Mouse (Mus musculus) adrenal gland, postnatal 14 days (tissue): ENCODE results near the gene Fbxo17. TPM values are rescaled to one million over a fixed set of nuclear protein-coding genes. Genes with fewer than 3 reads are reported as not detected.
"Not testable (repeated sequence)": the region's sequence is repeated elsewhere in the genome, so short reads cannot be mapped to it uniquely, and the experiment has no call there.

Experiments used
- DNase-seq: peaks from one replicate; pipeline ENCODE4 v3.0.0; 2021; ENCODE audit warnings: mixed read lengths
- long read RNA-seq, 2 experiments: library from polyadenylated mRNA; stranded (forward); transcript quantifications; one replicate each; pipeline ENCODE4 v2.0.0; 2021
- total RNA-seq: library from RNA; stranded (reverse); gene quantifications from 2 replicates; pipeline ENCODE4 v1.2.3, GENCODE M21; 2021

Gene Fbxo17
- 2.3 and 4.4 TPM in 2 replicates for total RNA-seq
- long read RNA-seq, experiment 1, partial matches to known transcripts, result 2 of 17 reads
- long read RNA-seq, experiment 1, other reads (novel, unspliced or antisense), result 6 of 17 reads
- long read RNA-seq, experiment 2, partial matches to known transcripts, result 0 of 1 reads
- long read RNA-seq, experiment 2, other reads (novel, unspliced or antisense), result 0 of 1 reads

- peak; percentile 90 for DNase-seq
Measured at GRCm38 (mm10) chr7:28716590-28717281, at the start of gene Fbxo17. Gene Fbxo17, plus strand, starts transcription at chr7:28716804.

DNA sequence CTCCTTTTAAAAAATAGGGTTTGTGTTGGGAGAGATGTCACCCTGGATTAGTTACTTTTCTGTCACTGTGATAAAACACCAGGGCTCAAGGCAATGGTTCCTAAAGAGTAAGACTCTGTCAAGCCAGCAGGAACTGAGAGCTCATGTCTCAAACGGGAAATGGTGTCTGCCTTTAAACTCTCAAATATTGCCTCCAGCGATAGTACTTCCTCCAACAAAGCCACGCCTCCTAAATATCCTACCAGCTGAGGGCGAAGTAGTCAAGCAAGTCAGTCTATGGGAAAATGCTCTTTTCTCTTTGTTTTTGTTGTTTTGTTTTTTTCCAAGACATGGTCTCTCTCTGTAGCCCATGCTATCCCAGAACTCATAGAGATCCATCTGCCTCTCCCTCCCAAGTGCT, 45.4 kb upstream of the Fbxo17 start:
- DNase-seq, result no peak

GRCm38 (mm10) chr7:28672276-28672675, 44.3 kb upstream of the Fbxo17 start:
- DNase-seq, result no peak

GRCm38 (mm10) chr7:28672786-28673185, 43.8 kb upstream of the Fbxo17 start:
- not testable (repeated sequence) for DNase-seq

DNA sequence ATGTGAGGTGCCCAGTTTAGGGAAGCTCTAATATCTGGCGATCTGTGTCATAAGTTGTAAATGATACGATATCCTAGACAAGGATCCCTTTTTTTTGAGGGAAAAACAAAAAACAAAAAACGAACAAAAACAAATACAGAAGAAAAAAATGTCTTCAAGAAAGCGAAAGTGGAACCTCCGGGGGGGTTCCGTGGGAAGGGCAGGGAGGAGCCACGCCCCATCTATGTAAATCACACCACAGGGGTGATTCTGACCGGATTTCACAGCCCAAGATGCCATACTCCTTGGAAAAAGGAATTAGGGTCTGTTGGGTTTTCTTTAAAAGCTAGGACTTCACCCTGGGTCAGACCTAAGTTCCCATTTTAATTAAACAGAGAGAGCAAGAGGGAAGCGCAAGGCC, 41.6 kb upstream of the Fbxo17 start:
- DNase-seq, result no peak

DNA sequence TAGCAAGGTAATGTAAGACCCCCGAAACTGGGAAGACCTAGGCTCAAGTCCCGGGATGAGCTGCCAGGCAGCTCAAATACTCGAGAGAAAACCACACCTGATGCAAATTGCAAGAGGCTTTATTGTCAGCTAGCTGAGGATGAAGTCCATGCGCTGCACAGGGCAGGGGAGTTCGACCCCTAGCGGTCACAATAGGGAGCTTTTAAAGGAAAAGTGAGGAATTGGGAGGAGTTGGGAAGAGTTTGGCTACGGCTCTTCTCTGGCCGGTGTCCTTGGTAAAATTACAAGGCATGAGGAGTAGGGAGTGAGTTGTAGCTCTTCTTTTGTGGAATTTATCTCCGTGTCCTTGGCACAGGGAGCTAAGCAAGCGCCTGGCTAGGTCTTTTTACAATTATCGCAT, 40.9 kb upstream of the Fbxo17 start:
- peak; percentile 76 for DNase-seq

- no peak for DNase-seq
Measured at GRCm38 (mm10) chr7:28676811-28677541, 39.6 kb upstream of the Fbxo17 start.

- no peak for DNase-seq
Measured at GRCm38 (mm10) chr7:28677624-28678023, 39.0 kb upstream of the Fbxo17 start.

GRCm38 (mm10) chr7:28691075-28691474, 25.5 kb upstream of the Fbxo17 start:
- DNase-seq, result no peak

- DNase-seq, result peak; percentile 24
Measured at GRCm38 (mm10) chr7:28692545-28693320, 23.9 kb upstream of the Fbxo17 start, which contains the start of gene Fbxo27. Gene Fbxo27, plus strand, starts transcription at chr7:28692849.

GRCm38 (mm10) chr7:28693321-28693966, 23.2 kb upstream of the Fbxo17 start:
- peak; percentile 80 for DNase-seq

DNA sequence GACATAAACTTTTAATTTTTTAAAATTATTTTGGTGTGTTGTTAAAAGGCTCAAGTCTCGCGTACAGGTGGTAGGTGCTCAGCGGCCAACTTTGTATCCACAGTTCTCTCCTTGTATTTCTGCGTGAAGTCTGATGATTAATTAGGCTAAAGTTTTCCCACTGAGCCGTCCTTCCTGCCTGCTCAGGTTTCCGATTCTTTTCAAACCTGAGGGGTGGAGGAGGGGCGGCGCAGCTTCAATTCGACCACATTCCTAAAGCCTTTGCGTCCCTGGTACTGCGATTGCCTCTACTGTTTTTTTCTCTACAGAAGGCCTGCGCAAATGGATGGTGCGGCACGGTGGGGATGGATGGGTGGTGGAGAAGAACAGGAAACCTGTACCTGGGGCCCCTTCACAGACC, 22.2 kb upstream of the Fbxo17 start:
- no peak for DNase-seq

DNA sequence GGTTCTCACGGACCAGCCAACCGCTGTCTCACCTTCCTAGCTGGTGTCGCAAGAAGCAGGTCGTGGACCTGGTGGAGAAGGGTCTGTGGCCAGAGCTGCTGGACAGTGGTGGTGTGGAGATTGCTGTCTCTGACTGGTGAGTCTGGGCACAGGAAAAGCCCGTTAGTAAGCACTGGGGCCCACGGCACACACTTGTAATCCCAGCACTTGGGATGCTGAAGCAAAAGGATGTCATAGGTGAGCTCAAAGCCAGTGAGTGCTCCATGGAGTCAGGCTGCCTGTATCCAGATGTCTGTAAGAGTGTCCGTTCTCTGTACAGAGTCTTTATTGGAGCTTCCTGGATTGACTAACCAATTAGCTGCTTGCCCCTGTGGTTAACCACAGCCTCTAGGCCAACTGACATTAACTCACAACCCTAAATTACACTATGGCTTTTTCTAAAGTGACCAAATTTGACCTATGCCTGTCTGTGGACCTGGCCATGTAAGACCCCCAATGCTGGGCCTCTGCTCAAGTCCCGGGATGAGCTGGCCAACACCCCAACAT, 21.6 kb upstream of the Fbxo17 start:
- DNase-seq, result no peak

DNA sequence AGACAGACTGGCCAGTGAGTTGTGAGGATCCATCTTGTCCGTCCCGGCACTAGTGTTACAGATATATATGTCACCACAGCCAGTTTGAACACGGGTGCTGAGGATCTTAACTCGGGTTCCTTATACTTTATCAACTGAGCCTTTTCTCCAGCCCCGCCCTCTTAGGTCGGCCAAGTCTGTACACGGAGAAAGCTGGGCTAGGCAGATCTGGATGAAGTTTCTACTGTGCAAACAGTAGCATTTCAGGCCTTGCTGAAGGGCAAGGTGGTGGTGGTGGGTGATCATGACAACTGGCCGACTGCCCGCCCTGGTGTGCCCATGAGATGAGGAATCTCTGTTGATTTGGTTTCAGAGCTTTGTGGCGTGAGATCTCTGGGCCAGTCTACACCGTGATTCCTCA, 19.3 kb upstream of the Fbxo17 start:
- no peak for DNase-seq

- no peak for DNase-seq
Measured at GRCm38 (mm10) chr7:28700269-28700668, 16.3 kb upstream of the Fbxo17 start.

- DNase-seq, result not testable (repeated sequence)
Measured at GRCm38 (mm10) chr7:28701306-28701705, 15.3 kb upstream of the Fbxo17 start.

DNA sequence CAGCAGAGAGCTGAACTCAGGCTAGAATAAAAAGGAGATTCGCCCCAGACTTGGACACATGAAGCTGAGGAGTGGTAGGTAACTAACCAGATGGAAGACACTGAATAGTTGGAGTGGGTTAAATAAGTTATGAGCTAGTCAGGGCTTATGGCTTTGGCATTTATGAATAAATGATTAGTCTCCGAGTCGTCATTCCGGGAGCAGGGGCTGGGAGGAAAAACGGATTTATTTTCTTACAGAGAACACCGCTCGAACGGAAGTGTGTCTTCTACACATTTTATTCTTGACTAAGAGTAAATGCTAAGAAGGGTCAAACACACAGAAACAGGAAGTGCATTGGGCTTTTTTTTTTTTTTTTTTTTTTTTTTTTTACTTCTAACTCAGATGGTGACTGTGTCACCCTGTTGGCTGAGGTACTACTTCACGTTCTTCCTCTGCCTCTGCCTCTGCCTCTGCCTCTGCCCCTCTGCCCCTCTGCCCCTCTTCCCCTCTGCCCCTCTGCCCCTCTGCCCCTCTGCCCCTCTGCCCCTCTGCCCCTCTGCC, 13.9 kb upstream of the Fbxo17 start:
- no peak for DNase-seq

GRCm38 (mm10) chr7:28709454-28709853, 7.2 kb upstream of the Fbxo17 start:
- DNase-seq, result no peak

DNA sequence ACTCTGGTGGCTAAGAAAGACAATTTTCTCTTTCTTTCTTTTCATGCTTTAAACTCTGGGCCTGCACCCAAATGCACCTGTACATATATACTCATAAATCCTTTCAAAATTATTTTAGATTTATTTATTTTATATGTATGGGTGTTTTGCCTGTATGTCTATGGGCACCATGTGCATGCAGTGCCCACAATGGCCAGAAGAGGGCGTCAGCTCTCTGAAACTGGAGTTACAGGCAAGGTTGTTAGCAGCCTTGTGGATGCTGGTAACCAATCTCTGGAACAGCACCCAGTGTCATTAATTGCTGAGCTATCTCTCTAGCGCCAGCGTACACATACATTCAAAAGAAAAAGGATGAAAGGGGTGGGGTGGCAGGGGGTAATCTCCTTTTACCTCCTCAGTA, 5.6 kb upstream of the Fbxo17 start:
- no peak for DNase-seq

GRCm38 (mm10) chr7:28714667-28715066, 1.9 kb upstream of the Fbxo17 start:
- no peak for DNase-seq

DNA sequence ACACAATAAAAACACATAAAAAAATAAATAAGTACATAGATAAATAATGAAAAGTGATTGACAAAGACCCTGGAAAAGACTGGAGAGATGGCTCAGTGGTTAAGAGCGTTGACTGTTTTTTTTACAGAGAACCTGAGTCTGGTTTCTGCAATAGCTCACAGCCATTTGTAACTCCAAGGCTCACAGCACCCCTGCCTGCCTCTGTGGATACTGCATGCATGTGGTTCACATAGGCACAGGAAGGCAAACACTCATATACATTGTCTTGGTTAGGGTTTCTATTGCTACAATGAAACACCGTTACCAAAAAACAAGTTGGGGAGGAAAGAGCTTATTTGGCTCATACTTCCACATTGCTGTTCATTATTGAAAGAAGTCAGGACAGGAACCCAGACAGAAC, 1.0 kb upstream of the Fbxo17 start:
- DNase-seq, result no peak
